Mouse (Mus musculus): ENCODE measurements around the gene Rnf145.
"Not testable (repeated sequence)": the region's sequence is repeated elsewhere in the genome, so short reads cannot be mapped to it uniquely, and the experiment has no call there.

The Rnf145 gene

GRCm38 (mm10) chr11:44562389-44563135 is 43.8 kb downstream of the Rnf145 start:
- DNase-seq (ENCODE audit: low read depth, low spot score): no peak

GRCm38 (mm10) chr11:44564245-44564864 is 45.6 kb downstream of the Rnf145 start:
- no peak for DNase-seq (ENCODE audit: low read depth, low spot score)

- no peak for DNase-seq (ENCODE audit: low read depth, low spot score)
Observed at GRCm38 (mm10) chr11:44564940-44565339, 46.2 kb downstream of the Rnf145 start.

- DNase-seq (ENCODE audit: low read depth, low spot score): not testable (repeated sequence)
Observed at GRCm38 (mm10) chr11:44570336-44570735, 51.6 kb downstream of the Rnf145 start.

GRCm38 (mm10) chr11:44572781-44573180 is 54.0 kb downstream of the Rnf145 start:
- no peak for DNase-seq (ENCODE audit: low read depth, low spot score)

- no peak for DNase-seq (ENCODE audit: low read depth, low spot score)
Observed at GRCm38 (mm10) chr11:44573396-44573795, 54.6 kb downstream of the Rnf145 start.

- no peak for DNase-seq (ENCODE audit: low read depth, low spot score)
Observed at GRCm38 (mm10) chr11:44574391-44574790, 55.6 kb downstream of the Rnf145 start.

GRCm38 (mm10) chr11:44574820-44575219 is 56.1 kb downstream of the Rnf145 start:
- DNase-seq (ENCODE audit: low read depth, low spot score): no peak

GRCm38 (mm10) chr11:44577911-44578310 is 59.1 kb downstream of the Rnf145 start:
- no peak for DNase-seq (ENCODE audit: low read depth, low spot score)

- peak; percentile 24 for DNase-seq (ENCODE audit: low read depth, low spot score)
Observed at GRCm38 (mm10) chr11:44581277-44581683, 62.5 kb downstream of the Rnf145 start.

GRCm38 (mm10) chr11:44586047-44586696 is 67.4 kb downstream of the Rnf145 start:
- DNase-seq (ENCODE audit: low read depth, low spot score): peak; percentile 70

- no peak for DNase-seq (ENCODE audit: low read depth, low spot score)
Observed at GRCm38 (mm10) chr11:44593016-44593415, 74.3 kb downstream of the Rnf145 start.

- DNase-seq (ENCODE audit: low read depth, low spot score): no peak
Observed at GRCm38 (mm10) chr11:44594768-44595167, 76.0 kb downstream of the Rnf145 start.

- DNase-seq (ENCODE audit: low read depth, low spot score): no peak
Observed at GRCm38 (mm10) chr11:44606881-44607280, 88.1 kb downstream of the Rnf145 start.

GRCm38 (mm10) chr11:44608646-44609045 is 89.9 kb downstream of the Rnf145 start:
- no peak for DNase-seq (ENCODE audit: low read depth, low spot score)

GRCm38 (mm10) chr11:44610971-44611781 is 92.4 kb downstream of the Rnf145 start:
- no peak for DNase-seq (ENCODE audit: low read depth, low spot score)

- DNase-seq (ENCODE audit: low read depth, low spot score): no peak
Observed at GRCm38 (mm10) chr11:44612156-44612555, 93.4 kb downstream of the Rnf145 start.

- DNase-seq (ENCODE audit: low read depth, low spot score): no peak
Observed at GRCm38 (mm10) chr11:44612681-44613410, 94.1 kb downstream of the Rnf145 start.

GRCm38 (mm10) chr11:44613411-44614180 is 94.8 kb downstream of the Rnf145 start:
- DNase-seq (ENCODE audit: low read depth, low spot score): no peak

Data from c-Kit-negative CD71-positive TER-119-positive erythroid progenitor cells, embryonic 14.5 days (primary cell).